Mouse (Mus musculus) myocyte (in vitro differentiated cells): Measurements from ENCODE around the gene Gm17349. TPM values are rescaled to one million over a fixed set of nuclear protein-coding genes. Genes with fewer than 3 reads are reported as not detected.
A peak's percentile ranks its signal among the peaks of the same experiment; 100 is the strongest.

Source experiments
- H3K27me3 ChIP-seq: one replicate; pipeline ENCODE4 v1.6.1; 2011; ENCODE audit not compliant: control insufficient read depth, insufficient read depth, insufficient read length
- H3K36me3 ChIP-seq: one replicate; pipeline ENCODE4 v1.6.1; 2011; ENCODE audit not compliant: control insufficient read depth, insufficient read depth
- H3K4me2 ChIP-seq: one replicate; pipeline ENCODE4 v1.6.1; 2011; ENCODE audit warnings: low read depth, control low read depth
- H3K4me3 ChIP-seq: one replicate; pipeline ENCODE4 v1.5.1; 2011; ENCODE audit warnings: mild to moderate bottlenecking, control low read depth, moderate library complexity
- H3K79me2 ChIP-seq: one replicate; pipeline ENCODE4 v1.6.1; 2011; ENCODE audit not compliant: control insufficient read depth, insufficient read depth
- H3ac ChIP-seq: one replicate; pipeline ENCODE4 v1.6.1; 2011; ENCODE audit not compliant: control insufficient read depth, insufficient read length
- CEBPB ChIP-seq: IDR thresholded peaks from 2 replicates; pipeline ENCODE4 v1.6.1; 2011; ENCODE audit warnings: mild to moderate bottlenecking, moderate library complexity; ENCODE audit not compliant: poor library complexity, insufficient read depth, severe bottlenecking
- E2F4 ChIP-seq: IDR thresholded peaks from one replicate; pipeline ENCODE4 v1.6.1; 2011; ENCODE audit warnings: mild to moderate bottlenecking, control low read depth, moderate library complexity; ENCODE audit not compliant: insufficient read depth
- MAX ChIP-seq: IDR thresholded peaks from one replicate; pipeline ENCODE4 v1.6.1; 2011; ENCODE audit warnings: low read depth, mild to moderate bottlenecking, control low read depth
- MYOD1 ChIP-seq, 3 experiments: IDR thresholded peaks; one replicate each; pipeline ENCODE4 v1.6.1; 2011; ENCODE audit warnings: control low read depth in 2 of 3, low read depth in 2 of 3, mild to moderate bottlenecking in 2 of 3, moderate library complexity in 1 of 3; ENCODE audit not compliant: insufficient read length in 2 of 3, control insufficient read depth in 1 of 3
- MYOG ChIP-seq, 3 experiments: IDR thresholded peaks; one replicate each; pipeline ENCODE4 v1.6.1; 2011; ENCODE audit warnings: control low read depth in 2 of 3, low read depth in 2 of 3, mild to moderate bottlenecking in 2 of 3; ENCODE audit not compliant: insufficient read length in 2 of 3, control insufficient read depth in 1 of 3, insufficient read depth in 1 of 3
- POLR2A ChIP-seq: IDR thresholded peaks from one replicate; pipeline ENCODE4 v1.6.1; 2011; ENCODE audit warnings: low read depth, mild to moderate bottlenecking, control low read depth, moderate library complexity; ENCODE audit not compliant: insufficient read length
- POLR2AphosphoS2 ChIP-seq: IDR thresholded peaks from one replicate; pipeline ENCODE4 v1.6.1; 2011; ENCODE audit warnings: low read depth, control low read depth; ENCODE audit not compliant: insufficient read length
- REST ChIP-seq: IDR thresholded peaks from one replicate; pipeline ENCODE4 v1.6.1; 2011; ENCODE audit warnings: mild to moderate bottlenecking, control low read depth, moderate library complexity; ENCODE audit not compliant: insufficient read depth, insufficient read length
- SRF ChIP-seq: IDR thresholded peaks from one replicate; pipeline ENCODE4 v1.6.1; 2011; ENCODE audit warnings: low read depth; ENCODE audit not compliant: control insufficient read depth, insufficient read length
- TCF12 ChIP-seq: IDR thresholded peaks from one replicate; pipeline ENCODE4 v1.6.1; 2011; ENCODE audit warnings: mild to moderate bottlenecking, control low read depth; ENCODE audit not compliant: poor library complexity, insufficient read depth, severe bottlenecking
- TCF3 ChIP-seq: IDR thresholded peaks from one replicate; pipeline ENCODE4 v1.6.1; 2011; ENCODE audit warnings: low read depth, control low read depth; ENCODE audit not compliant: insufficient read length
- USF1 ChIP-seq: IDR thresholded peaks from one replicate; pipeline ENCODE4 v1.6.1; 2011; ENCODE audit warnings: low read depth, mild to moderate bottlenecking, control low read depth, moderate library complexity
- polyA plus RNA-seq: library from polyadenylated mRNA; unstranded; fragments of >200 nt; fragmentation: generic; extraction: Trizol; gene quantifications from one replicate; pipeline ENCODE4 v1.2.1, GENCODE M21; 2012; ENCODE audit warnings: missing spikeins

Gene Gm17349
- polyA plus RNA-seq, 1 experiment, result not detected

DNA sequence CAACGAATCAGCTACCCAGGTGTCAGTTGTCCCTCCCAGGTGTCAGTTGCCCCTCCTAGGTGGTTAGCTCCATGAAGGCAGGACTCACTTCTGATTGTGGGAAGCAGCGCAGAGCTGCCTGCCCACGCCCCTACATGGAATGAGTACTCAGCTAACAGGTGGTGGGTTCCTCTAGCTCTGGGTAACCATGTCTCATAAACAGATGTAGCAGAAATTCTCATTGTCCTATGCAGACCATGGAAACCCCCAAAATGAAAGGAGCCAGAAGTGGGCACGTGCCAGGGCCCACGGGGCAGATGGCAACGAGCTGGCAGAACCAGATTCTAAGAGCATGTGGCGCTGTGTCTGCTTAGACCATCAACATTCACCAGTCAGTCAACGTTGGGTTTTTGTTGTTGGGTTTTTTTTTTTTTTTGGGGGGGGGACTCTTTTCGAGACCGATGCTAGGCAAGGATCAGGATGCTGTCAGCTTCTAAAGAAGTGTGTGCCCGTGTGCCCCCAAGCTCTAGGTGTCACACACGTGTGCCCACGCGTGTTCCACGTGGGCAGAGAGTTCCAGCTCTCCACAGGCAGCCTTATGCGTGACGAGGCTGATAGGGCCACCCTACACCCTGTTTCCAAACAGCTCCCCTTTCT, 41.2 kb downstream of the Gm17349 start:
- H3K4me2 ChIP-seq, result peak overlapping the region; percentile 96
- TF ChIP-seq MAX, result no peak
- TF ChIP-seq MYOG (IDR thresholded peaks at IDR 0.05; ENCODE audit: control insufficient read depth in 1 of 3, insufficient read depth in 1 of 3, insufficient read length in 2 of 3, low read depth in 2 of 3), result peak in 2 of 3 experiments; percentile 17 to 82
- TF ChIP-seq MYOD1 (IDR thresholded peaks at IDR 0.05; ENCODE audit: control insufficient read depth in 1 of 3, insufficient read length in 2 of 3, low read depth in 2 of 3), result peak in 2 of 3 experiments; percentile 81 to 82
- no peak for TF ChIP-seq REST
- peak; percentile 9 for TF ChIP-seq USF1
- no peak for TF ChIP-seq SRF
- no peak for TF ChIP-seq CEBPB
- peak; percentile 76 for TF ChIP-seq POLR2AphosphoS2
- peak; percentile 81 for TF ChIP-seq POLR2A
- no peak for TF ChIP-seq E2F4
- peak; percentile 23 for TF ChIP-seq TCF12
- peak; percentile 16 for TF ChIP-seq TCF3
- H3K4me3 ChIP-seq, result peak overlapping the region; percentile 21
- no peaks in the 10 kb centered on the region for H3K36me3 ChIP-seq
- no peaks in the 10 kb centered on the region for H3K27me3 ChIP-seq
- H3K79me2 ChIP-seq, result no peaks in the 10 kb centered on the region
- H3ac ChIP-seq, result peak overlapping the region; percentile 27

DNA sequence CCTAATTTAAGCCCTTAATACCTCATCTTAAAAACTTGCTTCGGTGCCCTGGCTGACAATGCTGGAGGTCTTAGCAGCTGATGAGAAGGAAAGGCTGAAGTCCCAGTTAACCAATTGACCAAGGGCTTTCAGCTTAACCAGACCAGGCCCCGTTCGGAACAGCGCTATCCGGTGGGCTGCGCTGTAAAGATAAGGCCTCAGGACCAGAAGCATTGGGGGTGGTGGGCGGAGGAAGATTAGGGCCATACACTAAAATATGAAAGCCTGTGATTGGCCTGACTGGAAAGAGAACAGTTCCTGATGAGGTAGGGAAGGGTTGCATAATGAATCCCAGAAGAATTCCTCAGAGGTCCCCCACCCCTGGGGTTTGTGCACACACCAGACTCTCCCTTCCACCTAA, 42.9 kb downstream of the Gm17349 start:
- H3K27me3 ChIP-seq, result no peaks in the 10 kb centered on the region
- no peak overlapping the region for H3ac ChIP-seq
- TF ChIP-seq USF1 (no peak), POLR2AphosphoS2 (no peak), MYOG (IDR thresholded peaks at IDR 0.05; ENCODE audit: control insufficient read depth in 1 of 3, insufficient read depth in 1 of 3, insufficient read length in 2 of 3, low read depth in 2 of 3) (no peak), E2F4 (no peak), TCF3 (no peak), REST (no peak), POLR2A (no peak), CEBPB (no peak), MAX (no peak), TCF12 (no peak), MYOD1 (IDR thresholded peaks at IDR 0.05; ENCODE audit: control insufficient read depth in 1 of 3, insufficient read length in 2 of 3, low read depth in 2 of 3) (no peak), SRF (no peak)
- H3K36me3 ChIP-seq, result no peaks in the 10 kb centered on the region
- H3K4me3 ChIP-seq, result no peak overlapping the region
- H3K79me2 ChIP-seq, result no peaks in the 10 kb centered on the region
- H3K4me2 ChIP-seq, result no peak overlapping the region

DNA sequence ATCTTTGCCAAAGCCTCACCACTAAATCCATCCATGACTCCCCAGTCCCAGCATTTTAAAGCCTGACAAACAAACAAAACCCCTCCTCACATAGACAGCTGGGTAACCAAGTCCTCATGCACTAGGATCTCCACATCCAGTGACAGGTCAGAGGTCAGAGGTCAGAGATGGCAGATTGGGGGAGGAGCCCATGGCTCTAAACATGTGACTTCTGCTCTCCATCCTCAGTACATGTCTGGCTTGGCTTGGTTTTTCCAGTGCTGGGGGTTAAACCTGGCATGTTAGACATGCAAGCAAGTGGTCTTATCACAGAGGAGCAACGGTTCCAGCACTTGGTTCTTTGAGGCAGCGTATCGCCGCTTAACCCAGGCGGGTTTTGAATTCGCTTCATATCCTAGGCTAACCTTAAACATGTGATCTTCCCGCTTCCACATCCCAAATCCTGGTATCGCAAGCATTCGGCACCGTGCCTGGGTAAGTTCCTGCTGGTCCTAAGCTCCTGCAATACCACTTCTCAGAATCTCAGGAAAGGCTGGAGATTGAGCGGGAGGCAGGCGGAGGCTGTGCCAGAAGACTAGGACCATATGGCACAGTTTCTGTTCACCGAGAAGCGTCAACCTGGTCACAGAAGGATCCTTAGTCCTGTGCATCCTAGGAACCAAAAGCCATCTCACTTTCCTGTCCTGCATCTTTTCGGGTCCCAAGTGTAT, 44.0 kb downstream of the Gm17349 start:
- no peaks in the 10 kb centered on the region for H3K36me3 ChIP-seq
- no peaks in the 10 kb centered on the region for H3K27me3 ChIP-seq
- no peaks in the 10 kb centered on the region for H3K79me2 ChIP-seq
- no peak overlapping the region for H3K4me2 ChIP-seq
- H3K4me3 ChIP-seq, result no peak overlapping the region
- H3ac ChIP-seq, result no peak overlapping the region
- TF ChIP-seq POLR2A, result no peak
- no peak for TF ChIP-seq CEBPB
- TF ChIP-seq POLR2AphosphoS2, result no peak
- no peak for TF ChIP-seq REST
- no peak for TF ChIP-seq MYOG (IDR thresholded peaks at IDR 0.05; ENCODE audit: control insufficient read depth in 1 of 3, insufficient read depth in 1 of 3, insufficient read length in 2 of 3, low read depth in 2 of 3)
- TF ChIP-seq MYOD1 (IDR thresholded peaks at IDR 0.05; ENCODE audit: control insufficient read depth in 1 of 3, insufficient read length in 2 of 3, low read depth in 2 of 3), result no peak

DNA sequence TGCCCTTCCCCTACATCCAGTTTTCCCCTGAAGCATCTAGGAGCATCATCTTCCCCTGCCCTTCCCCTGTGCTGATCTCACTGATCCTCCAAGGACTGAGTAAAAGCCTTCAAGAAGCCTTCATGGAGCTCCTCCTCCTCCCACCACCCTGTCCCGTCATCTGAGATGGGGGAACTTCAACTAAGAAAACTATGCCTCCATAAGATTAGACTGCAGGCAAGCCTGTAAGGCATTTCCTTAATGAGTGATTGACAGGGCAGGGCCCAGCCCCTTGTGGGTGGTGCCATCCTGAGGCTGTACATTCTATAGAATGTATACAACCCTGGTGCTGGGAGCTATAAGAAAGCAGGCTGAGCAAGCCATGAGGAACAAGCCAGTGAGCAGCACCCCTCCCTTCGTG, 46.9 kb downstream of the Gm17349 start:
- H3K27me3 ChIP-seq, result no peaks in the 10 kb centered on the region
- no peaks in the 10 kb centered on the region for H3K36me3 ChIP-seq
- H3K4me3 ChIP-seq, result no peak overlapping the region
- no peak overlapping the region for H3ac ChIP-seq
- TF ChIP-seq TCF3, result no peak
- TF ChIP-seq MYOG (IDR thresholded peaks at IDR 0.05; ENCODE audit: control insufficient read depth in 1 of 3, insufficient read depth in 1 of 3, insufficient read length in 2 of 3, low read depth in 2 of 3), result no peak
- no peak for TF ChIP-seq TCF12
- TF ChIP-seq E2F4, result no peak
- TF ChIP-seq POLR2AphosphoS2, result no peak
- TF ChIP-seq REST, result no peak
- TF ChIP-seq SRF, result no peak
- no peak for TF ChIP-seq MAX
- H3K79me2 ChIP-seq, result no peaks in the 10 kb centered on the region
- no peak overlapping the region for H3K4me2 ChIP-seq

DNA sequence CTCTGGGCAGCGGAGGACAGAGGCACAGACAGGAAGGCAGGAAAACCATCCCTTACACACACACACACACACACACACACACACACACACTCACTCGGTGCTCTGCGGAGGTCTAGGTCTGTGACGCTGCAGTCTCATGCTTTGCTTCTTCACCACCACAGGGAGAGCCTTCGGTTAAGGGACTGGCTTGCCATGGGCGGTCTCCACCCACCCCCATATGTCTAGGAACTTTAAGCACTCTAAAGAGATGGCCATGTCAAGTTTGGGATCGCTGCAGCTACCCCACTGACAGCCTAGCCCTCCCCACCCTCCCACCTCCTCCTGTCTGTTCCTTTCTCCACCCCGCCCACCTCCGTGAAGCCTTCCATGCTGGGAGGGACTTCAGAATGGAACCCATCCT, 49.3 kb downstream of the Gm17349 start:
- no peak for TF ChIP-seq MYOG (IDR thresholded peaks at IDR 0.05; ENCODE audit: control insufficient read depth in 1 of 3, insufficient read depth in 1 of 3, insufficient read length in 2 of 3, low read depth in 2 of 3)
- TF ChIP-seq CEBPB, result no peak
- TF ChIP-seq MAX, result no peak
- no peak for TF ChIP-seq TCF12
- TF ChIP-seq POLR2AphosphoS2, result no peak
- no peak for TF ChIP-seq TCF3
- no peak for TF ChIP-seq SRF
- no peak for TF ChIP-seq MYOD1 (IDR thresholded peaks at IDR 0.05; ENCODE audit: control insufficient read depth in 1 of 3, insufficient read length in 2 of 3, low read depth in 2 of 3)
- H3K4me3 ChIP-seq, result no peak overlapping the region
- no peaks in the 10 kb centered on the region for H3K36me3 ChIP-seq
- no peaks in the 10 kb centered on the region for H3K27me3 ChIP-seq
- no peak overlapping the region for H3ac ChIP-seq
- H3K79me2 ChIP-seq, result peaks cover 2% of the 10 kb centered on the region
- no peak overlapping the region for H3K4me2 ChIP-seq
